Mouse (Mus musculus): ENCODE measurements around the gene Gm26620.

Gm26620 gene

DNA sequence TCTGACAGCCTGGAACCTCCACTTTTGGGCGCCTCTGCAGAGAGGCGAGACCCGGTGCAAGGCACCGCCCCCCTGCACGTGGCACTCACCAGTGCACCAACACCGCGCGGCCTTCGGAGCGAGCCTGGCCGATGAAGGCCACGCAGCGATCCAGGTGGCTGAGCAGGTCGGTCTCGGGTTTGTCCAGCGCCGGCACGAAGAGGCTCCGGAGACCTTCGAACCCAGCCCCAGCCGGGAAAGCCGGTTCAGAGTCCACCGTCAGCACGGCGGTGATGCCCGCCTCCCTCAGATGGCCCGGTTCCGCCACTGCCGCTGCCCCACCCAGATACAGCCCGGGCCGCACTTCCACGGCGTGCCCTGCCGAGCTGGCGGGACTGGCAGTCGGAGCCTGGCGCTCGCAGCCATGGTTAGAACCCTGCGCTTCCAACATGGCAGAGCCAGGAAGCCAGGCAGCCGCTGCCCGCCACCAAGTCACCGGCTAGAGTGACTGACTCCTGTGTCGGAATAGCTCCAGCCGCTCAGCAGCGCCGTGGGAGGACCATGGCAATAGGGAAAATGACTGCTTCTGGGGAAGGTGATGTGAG is at the start of gene Gm26620, which contains the start of gene Dusp12:
Gene Gm26620 (plus strand): TSS at position 88 of the 584 bp plus-strand sequence.
Gene Dusp12 (minus strand): TSS at position 563 of the 584 bp plus-strand sequence.
- DNase-seq (ENCODE audit: extremely low read depth, low read depth), result peak; percentile 87

DNA sequence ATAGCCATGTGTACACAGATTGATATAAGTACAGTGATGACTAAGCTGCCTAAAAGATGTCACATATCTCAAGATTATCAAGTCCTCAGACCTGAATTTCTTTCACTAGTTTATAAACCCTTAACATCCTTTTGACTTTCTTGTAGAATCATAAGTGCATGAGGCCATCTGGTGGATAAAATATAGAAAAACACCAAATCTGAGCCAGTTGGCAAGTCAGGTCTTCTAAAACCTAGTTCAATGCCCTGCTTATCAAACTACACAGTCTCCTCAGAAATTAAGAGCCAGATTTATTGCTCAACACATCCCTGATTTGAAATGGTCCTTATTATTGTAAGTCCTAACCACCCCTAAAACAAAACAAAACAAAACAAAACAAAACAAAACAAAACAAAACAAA is 45.2 kb upstream of the Gm26620 start:
- DNase-seq (ENCODE audit: extremely low read depth, low read depth), result no peak

DNA sequence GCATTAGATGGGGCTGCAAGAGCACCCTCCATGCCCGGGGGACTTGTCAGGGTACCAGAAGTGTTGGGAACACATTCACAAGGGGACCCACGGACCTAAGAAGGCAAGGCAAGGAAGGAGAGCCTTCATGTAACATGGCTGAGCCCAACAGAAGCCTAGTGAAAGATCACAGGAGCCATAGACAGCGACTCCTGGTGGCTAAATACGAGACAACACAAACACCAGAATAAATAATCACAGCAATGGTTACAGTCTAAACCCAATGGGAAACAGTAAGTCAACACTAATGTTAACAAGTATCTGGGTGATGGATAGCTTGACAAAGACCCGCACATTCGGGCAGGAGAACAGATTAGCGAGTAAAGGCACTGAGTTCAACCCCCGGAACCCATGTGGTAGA is 40.5 kb upstream of the Gm26620 start:
- peak; percentile 39 for DNase-seq (ENCODE audit: extremely low read depth, low read depth)

GRCm38 (mm10) chr1:170845448-170846307 is 39.2 kb upstream of the Gm26620 start:
- peak; percentile 66 for DNase-seq (ENCODE audit: extremely low read depth, low read depth)

GRCm38 (mm10) chr1:170850007-170850406 is 34.9 kb upstream of the Gm26620 start:
- DNase-seq (ENCODE audit: extremely low read depth, low read depth), result no peak

- DNase-seq (ENCODE audit: extremely low read depth, low read depth), result peak; percentile 42
Observed at GRCm38 (mm10) chr1:170850637-170851624, 33.9 kb upstream of the Gm26620 start.

DNA sequence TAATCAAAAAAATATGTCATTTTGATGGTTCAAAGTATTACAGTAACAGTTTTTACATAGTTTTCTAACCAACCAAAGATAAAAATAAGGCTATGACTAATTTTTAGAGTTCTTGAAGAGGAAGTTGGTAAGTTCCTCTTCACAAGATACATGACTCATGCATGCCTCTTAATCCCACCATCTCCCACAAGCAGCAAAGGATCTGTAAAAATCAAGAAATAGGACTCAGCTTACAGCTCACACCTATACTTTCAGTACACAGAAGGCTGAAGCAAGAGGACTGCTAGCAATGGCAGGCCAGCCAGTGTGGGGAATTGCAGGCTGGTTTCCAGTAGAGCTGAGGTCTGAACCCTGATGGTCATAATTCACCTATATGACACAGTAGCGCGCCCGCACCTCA is 31.3 kb upstream of the Gm26620 start:
- peak; percentile 93 for DNase-seq (ENCODE audit: extremely low read depth, low read depth)

DNA sequence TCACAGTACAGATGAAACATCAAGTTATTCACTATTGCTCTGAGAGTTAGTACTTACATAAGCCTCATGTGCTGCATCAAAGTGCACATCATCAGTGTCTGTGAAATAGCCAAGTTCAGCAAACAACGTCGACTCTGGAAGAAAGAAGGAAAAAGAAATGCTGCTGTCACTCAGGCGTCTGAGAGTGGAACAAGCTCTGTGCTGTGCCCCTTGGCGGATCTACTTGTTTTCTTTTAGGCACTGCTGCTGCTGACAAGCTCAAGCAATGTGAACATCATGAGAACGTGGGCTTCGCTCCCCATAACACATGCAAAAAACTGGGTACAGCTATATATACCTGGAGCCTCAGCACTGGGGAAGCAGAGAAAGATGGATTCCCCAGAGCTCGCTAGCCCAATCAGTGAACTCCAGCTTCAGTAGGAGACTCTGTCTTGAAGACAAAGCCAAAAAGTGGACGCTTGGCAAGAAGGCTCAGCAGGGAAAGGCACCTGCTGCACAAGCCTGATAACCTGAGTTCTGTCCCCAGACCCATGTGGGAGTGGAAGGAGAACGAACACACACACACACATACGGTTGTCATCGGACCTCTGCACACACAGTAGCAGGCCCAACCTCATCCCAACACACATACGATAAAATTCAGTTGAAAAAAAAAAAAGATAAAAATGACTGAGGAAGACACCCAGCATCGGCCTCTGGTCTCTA is 29.7 kb upstream of the Gm26620 start:
- peak; percentile 42 for DNase-seq (ENCODE audit: extremely low read depth, low read depth)

- no peak for DNase-seq (ENCODE audit: extremely low read depth, low read depth)
Observed at GRCm38 (mm10) chr1:170857369-170857768, 27.5 kb upstream of the Gm26620 start.

DNA sequence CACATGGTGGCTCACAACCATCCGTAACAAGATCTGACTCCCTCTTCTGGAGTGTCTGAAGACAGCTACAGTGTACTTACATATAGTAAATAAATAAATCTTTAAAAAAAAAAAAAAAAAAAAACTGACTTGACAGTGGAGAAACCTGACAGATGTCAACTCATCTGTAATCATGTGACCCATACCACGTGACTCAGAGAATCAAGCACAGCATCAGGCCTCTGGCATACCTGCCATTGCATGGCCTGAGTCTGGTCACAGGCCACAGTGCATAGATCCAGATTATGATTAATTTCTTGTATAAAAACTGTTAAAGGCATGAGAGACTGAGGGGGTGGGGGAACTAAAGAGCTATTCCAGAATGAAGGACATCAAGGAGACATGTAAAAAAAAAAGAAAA is 26.0 kb upstream of the Gm26620 start:
- DNase-seq (ENCODE audit: extremely low read depth, low read depth), result no peak

- no peak for DNase-seq (ENCODE audit: extremely low read depth, low read depth)
Observed at GRCm38 (mm10) chr1:170861671-170862434, 23.0 kb upstream of the Gm26620 start.

GRCm38 (mm10) chr1:170862435-170862717 is 22.5 kb upstream of the Gm26620 start:
- DNase-seq (ENCODE audit: extremely low read depth, low read depth), result no peak

- DNase-seq (ENCODE audit: extremely low read depth, low read depth), result no peak
Observed at GRCm38 (mm10) chr1:170863033-170863432, 21.8 kb upstream of the Gm26620 start.

- no peak for DNase-seq (ENCODE audit: extremely low read depth, low read depth)
Observed at GRCm38 (mm10) chr1:170864234-170864633, 20.6 kb upstream of the Gm26620 start.

DNA sequence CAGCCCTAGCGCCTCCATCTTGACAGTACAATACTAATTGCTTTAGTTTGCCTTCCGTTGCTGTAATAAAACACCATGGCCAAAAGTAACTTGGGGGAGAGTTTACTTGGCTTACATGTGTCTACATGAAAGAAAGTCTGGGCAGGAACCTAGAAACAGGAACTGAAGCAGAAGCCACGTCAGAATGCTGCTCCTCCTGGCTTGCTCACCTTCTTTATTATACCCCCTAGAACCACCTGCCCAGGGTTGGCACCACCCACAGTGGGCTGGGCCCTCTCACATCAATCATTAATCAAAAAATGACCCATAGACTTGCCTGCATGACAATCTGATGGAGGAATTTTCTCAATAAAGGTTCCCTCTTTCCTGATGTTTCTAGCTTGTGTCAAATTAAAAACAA is 20.1 kb upstream of the Gm26620 start:
- no peak for DNase-seq (ENCODE audit: extremely low read depth, low read depth)

- DNase-seq (ENCODE audit: extremely low read depth, low read depth), result no peak
Observed at GRCm38 (mm10) chr1:170865406-170865805, 19.5 kb upstream of the Gm26620 start.

DNA sequence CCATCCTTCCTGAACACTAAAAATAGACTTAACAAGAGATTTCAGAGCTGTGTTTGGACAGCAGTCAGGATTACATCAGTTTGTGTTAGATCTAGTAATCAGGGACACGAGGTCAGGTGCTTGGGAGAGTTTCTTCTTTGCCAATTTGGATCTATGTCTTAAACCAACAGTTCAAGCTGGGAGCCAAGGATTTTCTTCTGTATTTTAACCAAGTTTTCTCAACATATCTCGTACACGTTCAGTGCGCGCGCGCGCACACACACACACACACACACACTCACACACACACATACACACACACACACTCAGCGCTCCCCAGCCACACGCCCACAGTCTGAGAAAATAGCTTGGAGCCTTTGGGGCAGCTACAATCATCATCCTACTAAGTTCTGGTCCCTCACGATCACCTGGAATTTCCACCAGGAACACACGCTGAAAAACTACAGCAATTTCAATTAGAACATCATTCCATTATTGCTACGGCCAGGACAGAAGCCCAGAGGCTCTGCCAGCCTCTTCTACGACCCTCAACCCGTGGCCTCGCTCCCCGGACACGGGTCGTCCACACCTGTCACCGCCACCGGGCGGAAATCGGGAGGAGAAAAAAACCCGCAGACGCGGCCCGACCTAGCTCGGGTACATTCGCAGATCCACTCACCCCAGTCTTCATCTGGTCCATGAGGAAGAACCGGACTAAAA is 17.7 kb upstream of the Gm26620 start:
- DNase-seq (ENCODE audit: extremely low read depth, low read depth), result no peak

- DNase-seq (ENCODE audit: extremely low read depth, low read depth), result peak; percentile 91
Observed at GRCm38 (mm10) chr1:170867691-170868105, 17.2 kb upstream of the Gm26620 start, which contains the start of gene Atf6. Gene Atf6 (minus strand): TSS chr1:170867771.

DNA sequence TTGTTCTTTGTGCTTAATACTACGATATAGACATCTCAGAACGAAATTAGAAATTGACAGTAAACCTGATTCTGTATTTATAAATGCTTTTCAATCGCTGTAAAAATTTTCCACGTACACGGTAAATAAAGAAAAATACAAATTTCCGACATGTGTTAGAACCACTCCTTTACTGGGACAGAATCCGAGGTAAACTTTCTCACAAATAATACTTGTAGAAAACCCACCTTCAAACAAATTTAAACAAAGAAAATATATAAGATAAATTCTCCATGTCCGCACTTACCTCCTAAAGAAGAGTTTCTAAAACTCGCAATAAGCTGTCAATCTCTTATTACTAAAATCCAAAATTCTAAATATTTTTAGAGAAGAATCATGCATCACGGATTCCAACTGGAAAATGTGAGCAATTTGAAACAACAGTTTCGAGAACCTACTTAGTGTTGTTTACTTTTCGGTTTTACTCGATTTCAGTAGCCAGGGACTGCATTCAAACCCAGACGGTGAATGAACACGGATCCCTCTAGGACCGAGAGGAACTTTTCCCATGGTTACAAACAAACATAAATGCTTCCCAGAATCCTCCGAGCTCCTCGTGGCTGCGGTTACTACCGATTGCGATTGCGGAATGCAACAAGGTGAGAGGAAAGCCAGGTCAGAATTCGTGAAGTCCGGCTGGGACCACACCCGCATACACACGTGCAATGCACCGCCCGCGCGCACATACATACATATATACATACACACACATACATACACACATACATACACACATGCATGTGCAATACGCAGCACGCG is 16.6 kb upstream of the Gm26620 start:
- DNase-seq (ENCODE audit: extremely low read depth, low read depth), result peak; percentile 85

Data from MEL-GATA-1-ER (cell line).